Mouse (Mus musculus) embryonic facial prominence, embryonic 15.5 days (tissue): ENCODE measurements at regions not wholly inside any gene's neighbourhood (a gene's known extent, or its start where the extent isn't known, plus 50 kb on each side); places are given as distances from the start of the nearest gene placed in this dataset.
A peak's percentile ranks its signal among the peaks of the same experiment; 100 is the strongest.

Experiments used
- ATAC-seq: fragments of 200-750 bp; cut with Nextera tagmentation; 2 replicates; pipeline ENCODE4 v1.8.0; 2017; ENCODE audit warnings: low read depth, moderate TSS enrichment; ENCODE audit not compliant: insufficient number of reproducible peaks, low FRiP score, low TSS enrichment
- H3K27ac ChIP-seq: fragments of 300-500 bp; sonication (generic); replicated peaks from 2 replicates; pipeline ENCODE4 v1.5.1; 2015; ENCODE audit warnings: mild to moderate bottlenecking, inconsistent platforms
- H3K27me3 ChIP-seq: fragments of 300-500 bp; sonication (generic); 2 replicates; pipeline ENCODE4 v1.6.1; 2015; ENCODE audit warnings: inconsistent platforms
- H3K36me3 ChIP-seq: fragments of 300-500 bp; sonication (generic); 2 replicates; pipeline ENCODE4 v1.6.1; 2015; ENCODE audit warnings: mild to moderate bottlenecking, inconsistent platforms
- H3K4me1 ChIP-seq: fragments of 300-500 bp; sonication (generic); 2 replicates; pipeline ENCODE4 v1.6.1; 2015; ENCODE audit warnings: inconsistent platforms
- H3K4me2 ChIP-seq: fragments of 300-500 bp; sonication (generic); replicated peaks from 2 replicates; pipeline ENCODE4 v1.6.1; 2015; ENCODE audit warnings: mild to moderate bottlenecking, inconsistent platforms
- H3K4me3 ChIP-seq: fragments of 300-500 bp; sonication (generic); replicated peaks from 2 replicates; pipeline ENCODE4 v1.5.1; 2015; ENCODE audit warnings: mild to moderate bottlenecking, inconsistent platforms
- H3K9ac ChIP-seq: fragments of 300-500 bp; sonication (generic); 2 replicates; pipeline ENCODE4 v1.6.1; 2015; ENCODE audit warnings: inconsistent platforms
- H3K9me3 ChIP-seq: fragments of 300-500 bp; sonication (generic); replicated peaks from 2 replicates; pipeline ENCODE4 v1.6.1; 2016; ENCODE audit warnings: inconsistent platforms
- WGBS: fragments of 180-500 bp; shearing (Covaris S2); methylation state at CpG from one replicate; pipeline ENCODE4 v1.1.7; 2015; 5-methylcytosine and 5-hydroxymethylcytosine counted together

- Histone ChIP-seq H3K27me3 (no peaks in the 10 kb centered on the region; the same call in 1 of the 2 replicates), H3K9me3 (no peaks in the 10 kb centered on the region), H3K4me1 (peaks cover 18% of the 10 kb centered on the region), H3K4me3 (no peak overlapping the region), H3K27ac (no peak overlapping the region), H3K9ac (no peak overlapping the region), H3K36me3 (no peaks in the 10 kb centered on the region), H3K4me2 (no peak overlapping the region)
- ATAC-seq, result no peak
- WGBS, result 67% methylated on average over 7 of the region's 7 CpGs
Measured at GRCm38 (mm10) chr17:27318969-27319695, 114.9 kb upstream of the Lemd2 start.

- no peaks in the 10 kb centered on the region for H3K36me3 ChIP-seq
- 53% methylated on average over 14 of the region's 14 CpGs for WGBS
- no peaks in the 10 kb centered on the region for H3K9me3 ChIP-seq
- ATAC-seq, result no peak
- H3K4me3 ChIP-seq, result no peak overlapping the region
- H3K27me3 ChIP-seq, result no peaks in the 10 kb centered on the region; the same call in 1 of the 2 replicates
- H3K4me2 ChIP-seq, result no peak overlapping the region
- no peak overlapping the region for H3K27ac ChIP-seq
- H3K4me1 ChIP-seq, result peaks cover 18% of the 10 kb centered on the region
- no peak overlapping the region for H3K9ac ChIP-seq
Measured at GRCm38 (mm10) chr17:27317576-27318277, 113.5 kb upstream of the Lemd2 start.

- ATAC-seq, result no peak
Measured at GRCm38 (mm10) chr17:27316711-27317575, 112.7 kb upstream of the Lemd2 start.

GRCm38 (mm10) chr17:27315947-27316628 is 111.8 kb upstream of the Lemd2 start:
- H3K9me3 ChIP-seq, result no peaks in the 10 kb centered on the region
- no peaks in the 10 kb centered on the region; the same call in 1 of the 2 replicates for H3K27me3 ChIP-seq
- H3K27ac ChIP-seq, result no peak overlapping the region
- ATAC-seq, result no peak
- H3K36me3 ChIP-seq, result no peaks in the 10 kb centered on the region
- H3K4me2 ChIP-seq, result no peak overlapping the region
- WGBS, result 82% methylated on average over 11 of the region's 11 CpGs
- no peak overlapping the region for H3K4me3 ChIP-seq
- peaks cover 18% of the 10 kb centered on the region for H3K4me1 ChIP-seq
- H3K9ac ChIP-seq, result no peak overlapping the region

More at GRCm38 (mm10) chr17:27316711-27317575, 112.7 kb upstream of the Lemd2 start:
- no peak overlapping the region for H3K4me2 ChIP-seq
- no peak overlapping the region for H3K9ac ChIP-seq
- H3K27me3 ChIP-seq, result no peaks in the 10 kb centered on the region; the same call in 1 of the 2 replicates
- no peaks in the 10 kb centered on the region for H3K36me3 ChIP-seq
- H3K9me3 ChIP-seq, result no peaks in the 10 kb centered on the region
- H3K4me3 ChIP-seq, result no peak overlapping the region
- H3K4me1 ChIP-seq, result peaks cover 18% of the 10 kb centered on the region
- WGBS, result 75% methylated on average over 21 of the region's 21 CpGs
- no peak overlapping the region for H3K27ac ChIP-seq

- peaks cover 18% of the 10 kb centered on the region for H3K4me1 ChIP-seq
- no peaks in the 10 kb centered on the region; the same call in 1 of the 2 replicates for H3K27me3 ChIP-seq
- no peaks in the 10 kb centered on the region for H3K36me3 ChIP-seq
- H3K4me2 ChIP-seq, result no peak overlapping the region
- H3K9me3 ChIP-seq, result no peaks in the 10 kb centered on the region
- ATAC-seq, result no peak; the same call in 1 of the 2 replicates
- H3K9ac ChIP-seq, result no peak overlapping the region
- WGBS, result 61% methylated on average over 3 of the region's 3 CpGs
- no peak overlapping the region for H3K4me3 ChIP-seq
- H3K27ac ChIP-seq, result no peak overlapping the region
Measured at GRCm38 (mm10) chr17:27315428-27315827, 111.2 kb upstream of the Lemd2 start.

GRCm38 (mm10) chr17:27314821-27315392 is 110.6 kb upstream of the Lemd2 start:
- Histone ChIP-seq H3K9me3 (no peaks in the 10 kb centered on the region), H3K4me1 (peaks cover 18% of the 10 kb centered on the region), H3K4me2 (no peak overlapping the region), H3K36me3 (no peaks in the 10 kb centered on the region), H3K9ac (no peak overlapping the region), H3K27ac (no peak overlapping the region), H3K4me3 (no peak overlapping the region), H3K27me3 (no peaks in the 10 kb centered on the region; the same call in 1 of the 2 replicates)
- no peak for ATAC-seq
- WGBS, result 55% methylated on average over 7 of the region's 7 CpGs

GRCm38 (mm10) chr17:27308933-27309332 is 104.7 kb upstream of the Lemd2 start:
- Histone ChIP-seq H3K4me3 (no peak overlapping the region), H3K27ac (no peak overlapping the region), H3K4me2 (no peak overlapping the region), H3K9me3 (no peaks in the 10 kb centered on the region), H3K9ac (no peak overlapping the region), H3K4me1 (peaks cover 5% of the 10 kb centered on the region; the same call in 1 of the 2 replicates), H3K36me3 (no peaks in the 10 kb centered on the region), H3K27me3 (no peaks in the 10 kb centered on the region)
- WGBS, result 40% methylated on average over 4 of the region's 4 CpGs
- ATAC-seq, result no peak

- 48% methylated on average over 3 of the region's 3 CpGs for WGBS
- Histone ChIP-seq H3K4me1 (peaks cover 5% of the 10 kb centered on the region; the same call in 1 of the 2 replicates), H3K4me2 (no peak overlapping the region), H3K27ac (no peak overlapping the region), H3K9ac (no peak overlapping the region), H3K9me3 (no peaks in the 10 kb centered on the region), H3K36me3 (no peaks in the 10 kb centered on the region), H3K4me3 (no peak overlapping the region), H3K27me3 (no peaks in the 10 kb centered on the region)
- no peak for ATAC-seq
Measured at GRCm38 (mm10) chr17:27304842-27305241, 100.6 kb upstream of the Lemd2 start.

GRCm38 (mm10) chr17:27303633-27304479 is 99.6 kb upstream of the Lemd2 start:
- Histone ChIP-seq H3K9me3 (no peaks in the 10 kb centered on the region), H3K4me2 (no peak overlapping the region), H3K27ac (0 out of 2 replicates have a peak overlapping the region, but pooled peaks have one; percentile 48), H3K9ac (no peak overlapping the region), H3K36me3 (no peaks in the 10 kb centered on the region), H3K4me3 (no peak overlapping the region), H3K4me1 (peaks cover 5% of the 10 kb centered on the region; the same call in 1 of the 2 replicates), H3K27me3 (no peaks in the 10 kb centered on the region)
- ATAC-seq, result no peak
- 67% methylated on average over 17 of the region's 17 CpGs for WGBS

- H3K4me1 ChIP-seq, result peaks cover 5% of the 10 kb centered on the region; the same call in 1 of the 2 replicates
- no peak overlapping the region for H3K9ac ChIP-seq
- 91% methylated on average over 12 of the region's 12 CpGs for WGBS
- H3K36me3 ChIP-seq, result no peaks in the 10 kb centered on the region
- no peak overlapping the region for H3K4me3 ChIP-seq
- no peaks in the 10 kb centered on the region for H3K27me3 ChIP-seq
- no peak overlapping the region for H3K27ac ChIP-seq
- H3K9me3 ChIP-seq, result no peaks in the 10 kb centered on the region
- no peak overlapping the region for H3K4me2 ChIP-seq
- ATAC-seq, result no peak
Measured at GRCm38 (mm10) chr17:27303061-27303460, 98.8 kb upstream of the Lemd2 start.
